Mouse (Mus musculus): ENCODE results near the gene Mrpl51.
"Not testable (repeated sequence)": the region's sequence is repeated elsewhere in the genome, so short reads cannot be mapped to it uniquely, and the experiment has no call there.

Gene Mrpl51

DNA sequence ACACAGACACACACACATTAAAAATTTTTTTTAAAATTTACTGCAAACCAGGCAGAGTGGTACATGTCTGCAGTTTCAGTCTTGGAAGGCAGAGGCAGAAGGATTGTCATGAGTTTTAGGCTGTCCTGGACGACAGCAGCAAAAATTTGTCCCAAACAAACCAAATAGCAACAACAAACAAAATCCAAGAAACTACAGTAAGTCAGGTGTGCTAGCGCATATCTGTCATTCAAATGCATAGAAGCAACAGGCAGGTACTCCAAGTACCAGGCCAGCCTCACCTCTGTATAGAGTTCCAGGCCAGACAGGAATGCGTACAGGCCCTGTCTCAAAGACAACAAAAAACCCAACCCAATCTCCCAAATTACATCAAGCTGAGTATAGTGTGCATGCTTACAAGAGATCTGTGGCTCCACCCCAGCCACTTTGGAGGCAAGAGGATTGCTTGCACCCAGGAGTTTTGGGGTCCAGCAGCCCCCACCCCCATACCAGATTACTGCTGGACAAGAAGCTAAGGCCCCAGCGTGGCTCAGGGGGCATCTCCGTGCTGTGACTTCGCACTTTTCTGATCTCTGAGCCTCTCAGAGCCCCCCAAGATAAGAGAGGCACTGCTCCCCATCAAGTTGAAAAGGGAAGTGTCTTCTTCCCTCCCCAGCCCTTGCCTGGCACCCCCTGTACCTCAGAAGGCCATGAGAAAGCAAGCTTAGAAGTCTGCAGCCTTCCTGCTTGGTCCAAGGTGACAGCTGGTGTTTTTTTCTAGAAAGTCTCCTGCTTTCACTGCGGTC is 31.6 kb upstream of the Mrpl51 start:
- no peak for DNase-seq (ENCODE audit: low spot score in 2 of 2)

DNA sequence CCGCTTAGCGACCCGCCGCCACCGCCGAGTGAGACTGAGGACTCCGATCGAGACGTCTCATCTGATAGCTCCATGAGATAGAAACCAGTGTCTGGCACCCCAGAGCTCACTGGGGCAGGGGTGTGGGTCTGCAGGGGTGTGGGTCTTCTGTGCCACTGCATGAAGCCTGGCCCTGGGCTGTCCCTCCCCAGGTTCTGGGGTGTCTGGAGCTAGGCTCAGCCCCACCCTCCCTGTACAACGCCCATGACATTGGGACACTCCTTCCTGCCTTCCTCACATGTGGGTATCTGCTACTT is 31.1 kb upstream of the Mrpl51 start:
- no peak for DNase-seq (ENCODE audit: low spot score in 2 of 2)

DNA sequence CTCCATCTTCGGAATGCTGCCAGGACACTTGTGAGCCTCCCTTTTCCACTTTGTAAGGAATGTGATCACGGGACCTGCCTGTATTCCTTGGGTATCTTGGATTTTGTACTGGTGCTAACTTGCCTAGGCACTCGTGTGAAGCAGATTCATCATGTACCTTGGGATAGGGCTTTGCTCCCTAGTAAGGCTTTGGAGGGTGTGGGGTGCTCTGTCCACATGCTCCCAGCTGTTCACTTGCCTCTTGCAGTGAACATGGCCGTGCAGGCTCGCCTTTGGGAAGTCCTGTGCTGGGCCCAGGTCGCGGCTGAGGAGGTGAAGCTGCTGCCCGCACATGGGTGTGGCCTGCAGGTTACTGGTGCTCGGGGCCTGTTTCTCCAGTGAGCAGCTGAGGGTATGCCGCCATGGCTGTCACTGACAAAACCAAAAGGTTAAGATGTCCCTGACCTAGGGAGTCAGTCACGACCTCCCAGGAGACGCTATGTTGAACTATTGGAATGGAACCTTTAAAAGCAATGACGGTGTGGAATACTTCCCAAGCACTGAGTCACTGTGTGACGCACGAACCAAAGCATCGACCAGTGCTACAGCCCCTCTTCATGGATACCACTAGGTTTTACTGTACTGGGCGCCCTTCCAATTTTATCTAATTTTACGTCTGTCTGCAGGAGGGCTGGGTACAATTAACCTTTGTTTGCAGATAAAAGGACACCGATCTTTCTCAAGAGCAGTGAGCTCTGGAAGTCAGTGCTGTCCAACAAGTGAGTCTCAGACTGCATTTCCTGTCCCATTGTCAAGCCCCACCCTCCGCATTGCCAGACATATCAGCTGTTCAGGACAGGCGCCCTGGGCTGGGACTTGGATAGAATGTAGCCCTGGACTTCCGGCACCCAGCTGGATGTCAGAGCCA is 30.5 kb upstream of the Mrpl51 start:
- DNase-seq (ENCODE audit: low spot score in 2 of 2): no peak

DNA sequence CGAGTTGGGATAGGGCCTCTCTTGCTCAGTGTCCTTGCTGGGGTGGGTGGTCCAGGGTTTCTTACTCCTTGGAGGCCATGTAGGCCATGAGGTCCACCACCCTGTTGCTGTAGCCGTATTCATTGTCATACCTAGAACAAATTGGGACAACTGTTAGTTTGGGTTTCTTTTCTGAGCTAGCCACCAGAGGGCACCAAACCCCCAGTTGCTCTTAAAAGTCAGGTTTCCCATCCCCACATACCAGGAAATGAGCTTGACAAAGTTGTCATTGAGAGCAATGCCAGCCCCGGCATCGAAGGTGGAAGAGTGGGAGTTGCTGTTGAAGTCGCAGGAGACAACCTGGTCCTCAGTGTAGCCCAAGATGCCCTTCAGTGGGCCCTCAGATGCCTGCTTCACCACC is 29.6 kb upstream of the Mrpl51 start:
- DNase-seq (ENCODE audit: low spot score in 2 of 2): peak; percentile 68 to 82

DNA sequence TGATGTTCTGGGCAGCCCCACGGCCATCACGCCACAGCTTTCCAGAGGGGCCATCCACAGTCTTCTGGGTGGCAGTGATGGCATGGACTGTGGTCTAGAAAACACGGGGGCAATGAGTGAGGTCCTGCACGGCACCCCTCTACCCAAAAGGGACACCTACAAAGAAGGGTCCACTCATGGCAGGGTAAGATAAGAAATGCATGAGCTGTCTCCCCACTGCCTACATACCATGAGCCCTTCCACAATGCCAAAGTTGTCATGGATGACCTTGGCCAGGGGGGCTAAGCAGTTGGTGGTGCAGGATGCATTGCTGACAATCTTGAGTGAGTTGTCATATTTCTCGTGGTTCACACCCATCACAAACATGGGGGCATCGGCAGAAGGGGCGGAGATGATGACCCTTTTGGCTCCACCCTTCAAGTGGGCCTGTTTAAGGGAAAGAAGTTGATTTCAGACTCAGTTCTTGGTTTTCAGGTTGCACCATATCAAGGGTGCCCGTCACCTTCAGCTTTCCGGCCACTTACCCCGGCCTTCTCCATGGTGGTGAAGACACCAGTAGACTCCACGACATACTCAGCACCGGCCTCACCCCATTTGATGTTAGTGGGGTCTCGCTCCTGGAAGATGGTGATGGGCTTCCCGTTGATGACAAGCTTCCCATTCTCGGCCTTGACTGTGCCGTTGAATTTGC is 28.8 kb upstream of the Mrpl51 start:
- DNase-seq (ENCODE audit: low spot score in 2 of 2): not testable (repeated sequence)

DNA sequence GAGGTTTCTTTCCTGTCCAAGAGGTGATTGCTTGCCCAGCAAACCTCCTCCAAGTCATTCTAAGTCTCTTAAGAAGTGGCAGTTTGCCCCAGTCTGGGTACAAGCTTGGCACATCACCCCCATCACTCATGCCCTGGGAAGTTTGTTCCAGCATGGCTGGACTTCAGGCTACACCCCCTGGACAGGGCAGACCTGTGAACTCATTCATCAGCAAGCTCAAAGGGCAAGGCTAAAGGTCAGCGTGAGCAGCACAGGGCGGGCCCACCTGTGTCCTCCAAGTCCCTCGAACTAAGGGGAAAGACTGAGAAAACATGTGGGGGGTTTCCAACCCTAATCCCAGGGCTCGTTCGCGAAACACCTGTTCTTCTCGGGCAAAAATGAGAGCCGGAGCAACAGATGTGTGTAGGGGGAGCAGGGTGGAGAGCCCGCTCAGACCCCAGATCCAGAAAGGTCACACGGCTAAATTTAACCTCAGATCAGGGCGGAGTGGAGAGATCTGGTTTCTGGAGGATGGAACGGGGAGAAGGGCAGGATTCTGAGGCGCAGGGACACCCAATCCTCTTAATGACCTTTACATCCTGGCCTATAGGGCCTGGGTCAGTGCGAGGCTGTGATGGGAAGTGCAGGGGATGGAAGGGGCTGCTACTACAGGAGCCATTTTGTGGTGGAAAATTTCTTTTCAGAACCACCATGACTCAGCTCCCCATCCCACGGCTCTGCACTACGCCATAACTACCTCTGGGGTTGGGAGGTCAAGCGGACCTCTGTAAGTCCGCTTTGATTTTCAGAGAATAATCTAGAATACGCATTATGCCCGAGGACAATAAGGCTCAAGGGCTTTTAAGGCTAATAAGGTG is 27.6 kb upstream of the Mrpl51 start:
- DNase-seq (ENCODE audit: low spot score in 2 of 2): no peak

DNA sequence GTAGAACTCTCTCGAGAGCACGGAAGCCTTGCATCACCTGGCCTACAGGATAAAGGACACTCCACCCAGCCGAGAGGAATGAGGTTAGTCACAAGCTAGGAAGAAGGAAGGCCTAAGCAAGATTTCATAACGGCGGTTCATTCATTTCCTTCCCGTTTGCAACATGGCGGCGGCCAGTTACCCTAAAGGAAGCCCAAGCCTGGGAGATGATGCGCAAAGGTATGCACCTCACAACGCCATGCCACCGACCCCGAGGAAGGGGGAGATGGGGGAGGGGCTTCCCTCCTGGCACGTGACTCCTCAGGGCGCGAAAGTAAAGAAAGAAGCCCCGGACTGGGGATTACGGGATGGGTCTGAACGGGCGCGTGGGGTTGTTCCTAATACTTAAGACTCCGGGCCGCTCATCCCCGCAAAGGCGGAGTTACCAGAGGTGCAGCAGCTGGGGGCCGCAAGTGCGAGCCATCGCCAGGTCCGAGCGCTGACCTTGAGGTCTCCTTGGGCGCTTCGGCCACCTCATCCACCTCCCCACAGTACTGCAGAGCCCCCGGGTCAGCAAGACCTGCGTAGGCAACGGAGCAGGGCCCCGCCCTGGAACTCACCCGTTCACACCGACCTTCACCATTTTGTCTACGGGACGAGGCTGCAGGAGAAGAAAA is 26.8 kb upstream of the Mrpl51 start:
- DNase-seq (ENCODE audit: low spot score in 2 of 2): peak; percentile 30 to 51

DNA sequence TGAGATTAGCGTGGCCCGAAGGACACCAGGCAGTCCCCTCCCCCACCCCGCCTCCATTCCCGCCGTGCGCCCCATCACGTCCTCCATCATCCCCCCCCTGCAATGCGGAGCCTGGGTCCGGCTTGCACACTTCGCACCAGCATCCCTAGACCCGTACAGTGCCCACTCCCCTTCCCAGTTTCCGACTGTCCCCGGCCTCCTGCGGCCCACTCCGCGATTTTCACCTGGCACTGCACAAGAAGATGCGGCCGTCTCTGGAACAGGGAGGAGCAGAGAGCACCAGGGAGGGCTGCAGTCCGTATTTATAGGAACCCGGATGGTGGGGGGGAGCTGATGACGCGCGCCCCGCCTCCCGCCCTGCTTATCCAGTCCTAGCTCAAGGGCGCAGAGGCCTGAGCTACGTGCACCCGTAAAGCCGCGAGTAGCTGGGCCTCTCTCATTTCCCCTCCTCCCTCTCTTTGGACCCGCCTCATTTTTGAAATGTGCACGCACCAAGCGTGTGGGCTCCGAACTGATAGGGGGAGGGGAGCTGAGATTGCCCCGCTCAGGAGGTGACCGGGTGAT is 26.2 kb upstream of the Mrpl51 start:
- DNase-seq (ENCODE audit: low spot score in 2 of 2): peak; percentile 94 to 95

DNA sequence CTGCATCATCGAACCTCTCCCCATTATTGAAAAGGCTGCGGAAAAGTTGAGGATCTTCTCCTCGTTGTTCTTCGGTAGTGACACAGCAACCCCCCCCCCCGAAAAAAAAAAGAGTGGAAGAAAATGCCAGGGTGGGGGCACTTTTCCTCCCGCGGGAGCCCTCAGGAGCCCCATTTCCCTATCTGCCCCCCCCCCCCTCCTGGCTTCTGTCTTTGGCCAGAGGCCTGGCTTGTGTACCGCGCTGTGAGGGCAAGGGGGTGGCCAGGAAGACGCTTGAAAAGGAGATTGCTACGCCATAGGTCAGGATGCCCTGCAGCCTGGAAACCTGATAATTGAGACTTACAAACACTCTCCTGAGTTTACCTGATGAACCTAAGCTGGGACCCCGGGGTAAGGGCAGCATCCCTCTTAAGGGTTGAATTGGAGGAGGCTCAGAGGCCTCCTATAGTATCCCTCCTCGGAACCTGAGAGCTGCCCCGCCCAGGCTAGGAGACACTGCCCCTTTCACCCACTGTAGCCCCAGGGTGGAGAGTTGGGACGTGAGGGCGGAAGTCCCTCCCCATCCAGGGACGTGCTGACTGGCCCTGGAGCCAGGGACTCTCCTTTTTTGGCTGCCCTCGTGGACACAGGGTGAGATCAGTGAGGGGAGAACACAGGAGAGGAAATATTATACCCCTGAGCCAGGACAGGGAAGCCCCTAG is 25.4 kb upstream of the Mrpl51 start, which contains the start of gene Gapdh:
TSS of gene Gapdh (minus strand) at position 417 of the 701 bp plus-strand sequence.
- DNase-seq (ENCODE audit: low spot score in 2 of 2): no peak

DNA sequence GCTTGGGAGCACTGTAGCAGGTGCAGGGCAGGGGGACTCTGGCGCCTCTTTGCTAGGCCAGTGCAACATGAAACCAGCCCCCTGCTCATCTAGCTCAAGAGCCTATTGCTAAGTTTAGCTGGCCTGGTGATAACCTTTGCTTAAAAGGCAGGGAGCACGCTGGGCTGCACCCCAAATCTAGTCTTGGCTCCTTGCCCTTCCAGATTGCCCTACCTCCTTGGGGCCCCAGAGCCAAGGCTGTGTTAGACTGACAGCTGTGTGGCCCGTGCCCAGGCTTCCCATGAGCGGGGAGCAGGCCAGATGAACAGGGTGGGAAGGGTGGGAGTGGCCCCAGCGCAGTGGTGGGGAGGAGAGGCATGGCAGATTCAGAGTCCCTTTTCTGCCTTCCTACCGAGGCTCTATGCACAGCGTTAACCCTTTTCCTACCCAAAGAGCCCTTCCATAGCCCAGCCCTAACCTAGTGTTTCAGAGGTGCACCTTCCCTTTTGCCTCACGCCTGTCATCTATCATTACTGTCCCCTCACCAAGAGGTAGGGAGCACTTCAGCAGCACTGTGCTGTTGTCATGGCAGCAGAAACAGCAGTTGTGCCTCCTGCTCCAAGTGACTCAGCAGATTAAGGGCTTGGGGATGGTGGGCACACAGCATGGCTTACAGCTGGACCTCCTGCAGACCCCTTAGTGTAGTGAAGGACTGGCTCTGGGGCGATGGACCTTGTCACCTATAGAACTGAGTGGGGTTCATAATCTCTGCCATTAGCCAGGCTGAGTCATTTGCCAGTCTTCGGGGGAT is 24.5 kb upstream of the Mrpl51 start:
- DNase-seq (ENCODE audit: low spot score in 2 of 2): no peak

DNA sequence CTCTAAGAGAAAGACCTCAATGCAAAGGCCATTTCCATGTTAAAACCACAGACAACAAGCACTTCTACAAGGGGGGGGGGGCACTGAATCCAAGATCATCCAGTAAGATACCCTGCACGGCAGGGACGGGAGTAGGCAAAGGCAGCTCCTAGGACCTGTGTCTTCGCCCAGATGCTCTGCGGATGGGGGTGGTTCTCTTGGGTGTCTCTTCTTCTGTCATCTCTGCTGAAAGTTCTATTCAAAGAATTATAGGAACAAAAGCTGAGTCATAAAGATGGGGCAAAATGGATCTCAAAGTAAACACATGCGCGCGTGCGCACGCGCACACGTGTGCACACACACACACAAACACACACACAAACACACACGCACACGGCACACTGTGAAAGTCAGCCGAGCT is 23.5 kb upstream of the Mrpl51 start:
- DNase-seq (ENCODE audit: low spot score in 2 of 2): no peak

DNA sequence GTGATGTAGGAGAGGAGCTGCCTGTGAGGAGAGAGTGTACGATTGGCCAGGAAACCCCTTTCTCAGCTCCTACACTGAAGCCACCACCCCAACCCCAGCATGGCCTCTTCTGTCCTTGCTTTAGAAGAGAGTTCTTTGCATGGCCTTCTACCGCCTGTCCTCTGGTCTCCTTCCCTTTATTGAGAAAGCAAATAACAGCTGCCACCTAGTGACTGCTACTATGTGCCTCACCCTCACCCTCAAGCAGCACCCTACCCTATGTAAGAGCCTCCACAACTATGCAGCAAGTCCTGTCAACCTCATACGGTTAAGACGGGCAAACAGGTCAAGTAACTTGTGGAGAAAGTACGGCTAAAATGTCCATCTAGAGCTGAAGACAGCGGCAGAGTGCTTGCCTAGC is 21.4 kb upstream of the Mrpl51 start:
- DNase-seq (ENCODE audit: low spot score in 2 of 2): no peak

DNA sequence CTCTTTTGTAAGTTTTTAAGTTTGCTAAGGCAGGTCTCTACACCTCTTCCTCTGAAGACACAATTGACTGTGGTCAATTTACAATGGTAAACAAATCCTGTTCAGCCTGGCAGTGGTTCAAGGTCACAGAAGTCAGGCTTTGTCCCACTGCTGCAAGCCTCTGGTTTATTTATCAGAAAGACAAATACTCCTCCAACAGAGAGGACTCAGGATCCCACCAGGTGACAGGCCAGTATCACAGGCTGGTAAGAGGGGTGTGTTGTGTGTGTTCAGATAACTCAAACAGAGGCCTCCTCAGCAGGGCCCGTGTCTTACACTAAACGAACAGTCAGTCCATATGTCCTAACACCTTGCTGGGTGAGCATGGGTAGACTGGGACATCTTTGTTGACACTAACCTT is 19.1 kb upstream of the Mrpl51 start:
- DNase-seq (ENCODE audit: low spot score in 2 of 2): no peak

DNA sequence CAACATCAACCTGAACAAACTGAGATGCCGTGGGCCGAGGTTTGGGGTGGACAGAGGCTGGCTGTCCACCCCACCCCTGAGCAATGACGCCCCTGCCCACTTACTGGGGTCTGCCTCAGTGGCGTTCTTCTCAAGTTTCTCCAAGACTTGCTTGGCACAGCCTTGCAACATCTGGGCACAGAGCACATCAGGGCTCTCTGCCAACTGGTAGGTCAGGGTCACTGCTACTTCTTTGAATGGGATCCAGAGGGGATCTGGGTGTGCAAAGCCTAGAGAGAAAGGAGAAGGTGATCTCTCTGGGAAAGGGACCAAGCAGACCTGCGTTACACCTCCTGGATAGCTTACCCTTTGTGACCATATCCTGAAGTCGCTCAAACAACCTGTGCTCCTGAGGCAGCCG is 18.3 kb upstream of the Mrpl51 start:
- DNase-seq (ENCODE audit: low spot score in 2 of 2): no peak

DNA sequence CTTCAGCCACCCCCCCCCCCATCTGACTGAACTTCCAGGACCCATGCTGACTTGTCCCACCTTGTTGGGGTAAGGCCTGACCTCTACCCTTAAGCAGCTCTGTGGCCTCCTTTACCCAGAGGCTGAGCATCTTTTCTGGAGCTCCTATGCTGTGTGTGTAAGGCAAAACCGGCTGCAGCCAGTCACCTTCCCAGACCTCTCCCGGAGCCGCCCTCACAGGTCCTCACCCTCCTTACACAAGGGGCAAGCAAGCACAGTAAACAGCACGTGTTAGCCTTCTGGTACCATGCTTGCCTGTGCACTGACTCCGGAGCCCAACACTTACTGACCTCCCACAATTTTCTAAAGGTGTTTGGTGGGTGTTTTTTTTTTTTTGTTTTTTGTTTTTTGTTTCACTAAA is 16.1 kb upstream of the Mrpl51 start:
- DNase-seq (ENCODE audit: low spot score in 2 of 2): no peak

DNA sequence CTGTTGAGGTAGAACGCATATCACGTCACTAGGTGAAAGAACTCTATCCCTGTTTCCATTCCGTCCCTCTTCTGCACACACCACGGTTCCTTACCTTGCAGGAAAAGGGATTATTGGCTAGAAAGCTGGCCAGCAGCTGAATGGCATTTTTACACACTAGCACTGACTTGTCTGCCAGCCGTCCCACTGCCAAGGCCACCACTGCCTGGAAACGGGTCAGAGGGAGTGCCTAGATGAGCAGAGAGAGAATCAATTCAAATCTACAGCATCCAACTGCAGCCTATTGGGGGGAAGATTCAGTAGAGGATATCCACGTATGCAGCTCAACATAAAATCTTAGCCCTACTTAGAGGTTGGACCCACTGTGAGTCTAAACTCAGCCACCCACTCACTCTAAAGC is 12.0 kb upstream of the Mrpl51 start:
- DNase-seq (ENCODE audit: low spot score in 2 of 2): no peak

DNA sequence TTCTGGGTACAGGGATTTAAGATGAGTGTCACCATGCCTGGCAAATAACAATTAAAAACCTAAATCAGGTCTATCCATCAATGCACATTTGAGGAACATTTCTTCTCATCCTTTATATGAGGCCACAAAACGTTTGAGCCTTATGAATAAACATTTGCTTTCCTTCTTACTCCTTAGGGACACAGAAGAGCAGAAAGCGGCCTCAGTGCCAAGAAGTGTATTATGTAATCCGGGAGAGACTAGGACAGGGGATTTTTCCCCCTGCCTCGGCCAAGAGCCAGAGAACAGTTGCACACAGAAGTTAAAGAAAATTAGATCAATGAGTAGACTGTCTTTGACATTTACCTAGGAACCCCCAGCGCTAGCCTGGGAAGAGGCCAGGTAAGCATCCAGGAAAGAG is 9.5 kb upstream of the Mrpl51 start:
- no peak for DNase-seq (ENCODE audit: low spot score in 2 of 2)

DNA sequence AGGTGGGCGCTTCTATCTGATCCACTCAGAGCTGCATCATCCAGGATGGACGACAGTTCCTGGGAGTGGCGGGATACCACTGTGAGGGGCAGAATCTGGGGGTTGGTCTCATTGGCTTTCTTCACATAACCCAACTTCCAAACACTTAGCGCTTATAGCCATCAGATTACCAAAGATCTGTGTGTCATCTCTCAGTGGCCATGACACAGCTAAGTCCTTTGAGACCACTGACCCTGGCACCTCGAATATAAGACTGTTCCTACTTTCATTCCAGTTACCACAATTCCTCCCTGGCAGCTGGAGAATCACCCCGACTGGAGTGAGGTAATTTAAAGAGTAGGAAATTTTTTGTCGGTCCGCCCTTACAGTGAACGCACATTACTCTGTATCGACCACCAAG is 5.4 kb upstream of the Mrpl51 start:
- DNase-seq (ENCODE audit: low spot score in 2 of 2): no peak

DNA sequence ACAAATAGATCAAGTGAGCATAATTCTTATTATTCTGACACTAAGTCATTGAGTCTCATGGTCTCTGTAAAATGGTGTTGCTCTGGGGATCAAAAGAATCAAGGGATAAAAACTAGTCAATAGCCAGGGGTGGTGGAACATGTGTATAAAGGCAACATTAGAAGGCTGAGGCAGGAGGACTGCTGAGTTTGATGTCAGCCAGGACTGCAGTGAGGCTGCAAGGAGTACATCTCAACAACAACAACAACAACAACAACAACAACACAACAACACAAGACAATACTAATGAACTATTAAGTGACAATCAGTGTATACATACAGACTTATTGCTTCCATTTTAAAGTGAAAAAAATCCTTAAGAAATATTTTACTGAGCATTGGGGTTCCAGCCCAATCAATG is 785 bp upstream of the Mrpl51 start:
- DNase-seq (ENCODE audit: low spot score in 2 of 2): no peak
